Mouse (Mus musculus) kidney, embryonic 15.5 days (tissue): Measurements from ENCODE around the gene Gm45713. TPM values are rescaled to one million over a fixed set of nuclear protein-coding genes. Genes with fewer than 3 reads are reported as not detected.
"Not testable (repeated sequence)": the region's sequence is repeated elsewhere in the genome, so short reads cannot be mapped to it uniquely, and the experiment has no call there.

Experiments used
- ATAC-seq: fragments of 200-750 bp; cut with Nextera tagmentation; replicated peaks from 2 replicates; pipeline ENCODE4 v1.8.0; 2017; ENCODE audit warnings: moderate TSS enrichment; ENCODE audit not compliant: low FRiP score
- H3K27ac ChIP-seq: fragments of 300-500 bp; sonication (generic); 2 replicates; pipeline ENCODE4 v1.5.1; 2015; ENCODE audit warnings: mild to moderate bottlenecking, inconsistent platforms
- H3K27me3 ChIP-seq: fragments of 300-500 bp; sonication (generic); 2 replicates; pipeline ENCODE4 v1.6.1; 2015; ENCODE audit warnings: inconsistent platforms
- H3K36me3 ChIP-seq: fragments of 300-500 bp; sonication (generic); 2 replicates; pipeline ENCODE4 v1.6.1; 2015; ENCODE audit warnings: inconsistent platforms
- H3K4me1 ChIP-seq: fragments of 300-500 bp; sonication (generic); 2 replicates; pipeline ENCODE4 v1.6.1; 2015; ENCODE audit warnings: inconsistent platforms
- H3K4me2 ChIP-seq: fragments of 300-500 bp; sonication (generic); 2 replicates; pipeline ENCODE4 v1.6.1; 2015; ENCODE audit warnings: moderate library complexity, mild to moderate bottlenecking, inconsistent platforms
- H3K4me3 ChIP-seq: fragments of 300-500 bp; sonication (generic); replicated peaks from 2 replicates; pipeline ENCODE4 v1.5.1; 2015; ENCODE audit warnings: mild to moderate bottlenecking, inconsistent platforms
- H3K9ac ChIP-seq: fragments of 300-500 bp; sonication (generic); 2 replicates; pipeline ENCODE4 v1.6.1; 2015; ENCODE audit warnings: mild to moderate bottlenecking, inconsistent platforms
- H3K9me3 ChIP-seq: fragments of 300-500 bp; sonication (generic); replicated peaks from 2 replicates; pipeline ENCODE4 v1.6.1; 2016; ENCODE audit warnings: inconsistent platforms
- WGBS: fragments of 180-500 bp; shearing (Covaris S2); methylation state at CpG from one replicate; pipeline ENCODE4 v1.1.7; 2015; ENCODE audit warnings: mixed read lengths; 5-methylcytosine and 5-hydroxymethylcytosine counted together
- polyA plus RNA-seq: library from polyadenylated mRNA; unstranded; fragments of >200 nt; fragmentation: Nextera tagmentation; extraction: Ambion mirVana; gene quantifications from 2 replicates; pipeline ENCODE4 v1.2.1, GENCODE M21; 2015

The Gm45713 gene
- polyA plus RNA-seq, 1 experiment from 2014 or later: not detected

DNA sequence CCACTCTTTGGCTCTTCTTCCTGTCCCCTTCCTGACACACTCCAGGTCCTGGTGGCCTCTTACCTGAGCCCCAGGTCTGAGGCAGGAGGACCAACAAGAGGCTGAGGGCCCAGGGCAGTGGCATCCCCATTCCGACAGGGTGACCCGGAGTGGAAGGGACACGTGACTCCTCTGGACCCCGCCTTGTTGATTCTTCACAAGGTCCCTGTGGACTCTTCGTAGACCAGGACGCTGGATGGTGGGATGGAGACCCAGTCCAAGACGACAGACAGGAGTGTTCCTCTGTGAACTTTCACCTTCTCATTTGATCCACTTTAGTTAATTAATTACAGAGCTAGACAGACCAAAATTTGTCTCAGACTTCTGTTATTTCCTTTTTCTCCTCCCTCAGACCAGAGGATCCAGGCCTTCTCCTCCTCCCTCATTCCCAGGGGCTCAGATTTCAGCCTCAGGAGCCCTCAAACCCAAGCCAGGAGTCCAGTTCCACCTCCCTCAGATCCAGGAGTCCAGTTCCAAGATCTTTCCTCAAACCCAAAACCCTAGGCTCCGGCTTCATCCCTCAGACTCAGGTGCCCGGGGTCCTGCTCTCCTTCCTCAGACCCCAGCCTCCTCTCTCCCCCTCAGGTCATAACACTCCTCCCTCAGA is 33.0 kb downstream of the Gm45713 start:
- WGBS: 23% methylated on average over 9 of the region's 9 CpGs
- peaks cover 38% of the 10 kb centered on the region for H3K4me1 ChIP-seq
- peak; percentile 57 for ATAC-seq
- H3K27ac ChIP-seq: peak overlapping the region; percentile 95
- H3K4me2 ChIP-seq: peak overlapping the region; percentile 60
- H3K36me3 ChIP-seq: peaks cover 8% of the 10 kb centered on the region; the same call in 1 of the 2 replicates
- peak overlapping the region; percentile 43 for H3K4me3 ChIP-seq
- H3K27me3 ChIP-seq: no peaks in the 10 kb centered on the region
- no peaks in the 10 kb centered on the region for H3K9me3 ChIP-seq
- H3K9ac ChIP-seq: peak overlapping the region; percentile 45

DNA sequence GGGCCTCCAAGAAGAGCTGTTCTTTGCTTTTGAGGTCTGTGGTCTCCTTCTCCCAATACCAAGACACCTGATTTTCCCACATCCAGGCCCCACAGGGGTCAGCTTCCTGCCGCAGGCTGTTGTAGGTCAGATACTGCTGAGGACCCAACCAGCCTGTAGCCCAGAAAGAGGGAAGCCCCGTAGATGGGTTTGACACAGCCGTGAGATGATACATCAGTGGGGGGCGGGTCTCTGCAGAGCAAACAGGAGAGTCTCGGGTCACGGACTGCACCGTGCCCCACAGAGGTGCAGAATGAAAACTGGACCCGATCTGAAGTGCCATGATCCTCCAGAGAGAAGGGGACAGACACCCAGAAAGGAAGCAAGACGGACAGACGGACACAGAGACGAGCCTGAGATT is 33.6 kb downstream of the Gm45713 start:
- H3K4me3 ChIP-seq: peak overlapping the region; percentile 43
- no peak for ATAC-seq
- H3K4me1 ChIP-seq: peaks cover 41% of the 10 kb centered on the region
- H3K27ac ChIP-seq: peak overlapping the region; percentile 95
- no peaks in the 10 kb centered on the region for H3K9me3 ChIP-seq
- peak overlapping the region; percentile 60 for H3K4me2 ChIP-seq
- H3K27me3 ChIP-seq: no peaks in the 10 kb centered on the region
- H3K36me3 ChIP-seq: peaks cover 8% of the 10 kb centered on the region; the same call in 1 of the 2 replicates
- 65% methylated on average over 11 of the region's 11 CpGs for WGBS
- no peak overlapping the region for H3K9ac ChIP-seq

DNA sequence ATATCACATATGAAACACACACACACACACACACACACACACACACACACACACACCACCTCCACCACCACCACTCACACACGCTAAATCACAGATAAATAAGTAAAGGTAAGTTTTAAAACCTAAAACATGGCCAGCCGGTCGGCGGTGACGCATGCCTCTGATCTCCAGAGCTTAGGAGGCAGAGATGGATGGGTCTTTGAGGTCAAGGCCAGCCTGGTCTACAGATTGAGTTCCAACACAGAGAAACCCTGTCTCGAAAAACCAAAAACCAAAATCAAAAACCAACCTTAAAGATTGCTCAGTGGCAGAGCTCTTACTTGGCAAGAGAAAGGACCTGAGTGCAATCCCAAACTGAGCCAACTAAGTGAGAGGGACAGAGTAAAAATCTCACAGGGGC is 36.0 kb downstream of the Gm45713 start:
- no peak overlapping the region for H3K27ac ChIP-seq
- no peak overlapping the region for H3K4me2 ChIP-seq
- no peaks in the 10 kb centered on the region for H3K27me3 ChIP-seq
- peaks cover 41% of the 10 kb centered on the region for H3K4me1 ChIP-seq
- no peak overlapping the region for H3K4me3 ChIP-seq
- no peak overlapping the region for H3K9ac ChIP-seq
- H3K36me3 ChIP-seq: peaks cover 13% of the 10 kb centered on the region
- no peaks in the 10 kb centered on the region for H3K9me3 ChIP-seq
- WGBS: 67% methylated on average over 6 of the region's 6 CpGs
- no peak for ATAC-seq

DNA sequence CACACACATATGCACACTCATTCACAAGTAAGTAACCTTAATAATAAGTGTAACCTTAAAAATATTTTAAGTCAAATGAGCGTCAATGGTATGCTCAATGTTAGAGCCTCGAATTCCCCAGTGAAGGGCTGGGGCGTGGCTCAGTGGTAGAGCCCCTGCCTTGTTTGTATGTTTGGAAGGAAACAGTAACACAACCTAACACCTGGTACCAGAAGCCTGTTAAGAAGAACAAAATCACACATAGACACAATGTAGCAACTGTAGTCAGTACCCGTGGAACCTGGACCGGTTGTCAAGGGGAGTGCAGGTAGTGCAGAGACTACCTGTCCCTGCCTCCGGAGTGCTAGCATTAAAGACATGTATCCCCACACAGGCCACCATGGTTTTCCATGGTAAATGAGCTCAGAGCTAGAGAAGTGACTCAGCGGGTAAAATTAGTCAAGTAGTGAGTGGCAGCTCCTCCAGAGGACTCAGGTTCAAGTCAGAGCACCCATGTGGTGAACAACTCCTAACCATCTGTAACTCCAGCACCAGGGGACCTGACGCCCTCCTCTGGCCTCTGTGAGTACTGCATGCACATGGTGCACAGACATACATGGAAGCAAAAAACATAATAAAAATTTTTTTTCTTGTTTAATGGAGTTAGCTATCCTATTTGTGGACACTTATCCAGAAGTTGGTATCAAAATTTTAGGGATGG is 37.3 kb downstream of the Gm45713 start:
- Histone ChIP-seq H3K4me1 (peaks cover 46% of the 10 kb centered on the region), H3K36me3 (peaks cover 13% of the 10 kb centered on the region), H3K27me3 (no peaks in the 10 kb centered on the region), H3K4me3 (no peak overlapping the region), H3K9ac (no peak overlapping the region), H3K9me3 (no peaks in the 10 kb centered on the region), H3K27ac (no peak overlapping the region), H3K4me2 (no peak overlapping the region)
- WGBS: 93% methylated on average over 8 of the region's 8 CpGs
- no peak for ATAC-seq

DNA sequence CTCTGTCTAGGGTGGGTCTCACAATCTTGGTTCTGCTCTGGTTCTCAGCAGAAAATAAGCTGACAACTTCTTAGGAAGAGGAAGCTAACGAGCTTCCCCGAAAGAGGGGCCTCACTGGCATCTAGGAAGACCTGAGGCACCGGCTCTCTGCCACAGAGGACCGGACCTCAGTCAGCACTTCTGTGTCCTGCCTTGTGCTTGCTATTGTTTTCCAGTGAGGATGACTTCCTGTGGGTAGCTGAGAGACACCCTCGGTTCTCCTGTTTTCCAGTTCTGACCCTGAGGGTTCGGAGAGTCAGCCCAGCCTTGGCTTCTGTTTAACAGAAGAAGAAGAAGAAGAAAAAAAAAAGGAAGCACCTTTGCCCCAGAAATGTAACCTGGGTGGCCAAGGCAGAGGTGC is 38.6 kb downstream of the Gm45713 start:
- Histone ChIP-seq H3K4me1 (peaks cover 44% of the 10 kb centered on the region), H3K27ac (peak overlapping the region; percentile 67)
- no peak for ATAC-seq

DNA sequence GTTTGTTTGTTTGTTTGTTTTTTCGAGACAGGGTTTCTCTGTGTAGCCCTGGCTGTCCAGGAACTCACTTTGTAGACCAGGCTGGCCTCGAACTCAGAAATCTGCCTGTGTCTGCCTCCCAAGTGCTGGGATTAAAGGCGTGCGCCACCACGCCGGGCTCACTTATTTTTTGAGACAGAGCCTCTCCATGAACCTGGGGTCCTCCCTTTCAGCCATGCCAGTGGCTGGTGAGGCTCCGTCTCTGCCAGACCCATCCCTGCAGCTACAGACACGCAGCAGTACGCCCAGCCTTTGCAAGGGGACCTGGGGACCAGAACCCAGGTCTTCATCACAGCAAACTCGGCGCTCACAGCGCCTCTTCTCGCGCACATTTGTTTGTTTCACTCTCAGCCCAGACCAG is 40.1 kb downstream of the Gm45713 start:
- 94% methylated on average over 14 of the region's 14 CpGs for WGBS

More for the DNA sequence above, 38.6 kb downstream of the Gm45713 start:
- no peak overlapping the region for H3K4me3 ChIP-seq
- H3K36me3 ChIP-seq: peaks cover 13% of the 10 kb centered on the region
- no peak overlapping the region for H3K4me2 ChIP-seq
- no peaks in the 10 kb centered on the region for H3K27me3 ChIP-seq
- H3K9ac ChIP-seq: no peak overlapping the region
- no peaks in the 10 kb centered on the region for H3K9me3 ChIP-seq
- 55% methylated on average over 6 of the region's 6 CpGs for WGBS

DNA sequence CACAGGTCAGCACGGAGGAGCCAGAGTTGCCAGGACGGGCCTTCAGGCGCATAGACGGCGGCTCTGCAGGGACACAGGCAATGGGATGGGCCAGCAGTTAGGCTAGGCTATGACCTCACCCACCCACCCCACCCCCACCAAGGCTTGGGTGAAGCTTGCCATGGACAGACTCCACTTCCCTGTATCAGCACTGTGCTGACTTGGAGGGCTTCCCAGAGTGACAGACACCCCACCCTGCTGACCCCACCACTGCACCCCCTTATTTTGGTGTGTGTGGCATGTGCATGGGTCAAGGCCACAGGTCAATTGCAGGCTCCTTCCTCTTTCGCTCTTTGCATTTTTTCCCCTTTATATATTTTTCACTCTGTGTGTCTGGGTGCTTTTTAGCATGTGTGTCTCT is 40.7 kb downstream of the Gm45713 start:
- H3K36me3 ChIP-seq: peaks cover 13% of the 10 kb centered on the region
- H3K4me1 ChIP-seq: peaks cover 47% of the 10 kb centered on the region
- H3K27me3 ChIP-seq: no peaks in the 10 kb centered on the region
- H3K9me3 ChIP-seq: no peaks in the 10 kb centered on the region
- H3K9ac ChIP-seq: no peak overlapping the region
- no peak for ATAC-seq
- WGBS: 70% methylated on average over 6 of the region's 6 CpGs
- H3K4me3 ChIP-seq: no peak overlapping the region
- no peak overlapping the region for H3K4me2 ChIP-seq
- H3K27ac ChIP-seq: peak overlapping the region; percentile 91

More for the DNA sequence above, 40.1 kb downstream of the Gm45713 start:
- not testable (repeated sequence) for H3K4me3 ChIP-seq, H3K4me2 ChIP-seq, H3K9ac ChIP-seq, H3K9me3 ChIP-seq, H3K27ac ChIP-seq, H3K27me3 ChIP-seq, ATAC-seq
- peaks cover 13% of the 10 kb centered on the region for H3K36me3 ChIP-seq
- H3K4me1 ChIP-seq: peaks cover 41% of the 10 kb centered on the region

DNA sequence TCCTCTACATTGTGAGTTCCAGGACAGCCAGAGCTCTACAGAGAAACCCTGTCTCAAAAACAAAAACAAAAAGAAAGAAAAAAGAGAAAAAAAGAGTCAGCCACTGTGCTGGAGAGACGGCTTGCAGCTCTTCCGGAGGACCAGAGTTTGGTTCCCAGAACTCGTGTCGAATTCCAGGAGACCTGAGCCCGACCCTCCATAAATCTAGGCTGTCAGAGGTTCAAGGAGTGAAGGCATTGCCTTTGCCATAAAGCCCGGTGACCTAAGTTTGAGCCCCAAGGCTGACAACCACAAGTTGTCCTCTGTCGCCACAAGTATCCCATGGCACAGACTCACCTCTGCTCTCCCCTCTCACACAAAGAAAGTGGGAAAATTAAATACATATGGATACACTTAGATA is 41.9 kb downstream of the Gm45713 start:
- peak overlapping the region; percentile 91 for H3K27ac ChIP-seq

DNA sequence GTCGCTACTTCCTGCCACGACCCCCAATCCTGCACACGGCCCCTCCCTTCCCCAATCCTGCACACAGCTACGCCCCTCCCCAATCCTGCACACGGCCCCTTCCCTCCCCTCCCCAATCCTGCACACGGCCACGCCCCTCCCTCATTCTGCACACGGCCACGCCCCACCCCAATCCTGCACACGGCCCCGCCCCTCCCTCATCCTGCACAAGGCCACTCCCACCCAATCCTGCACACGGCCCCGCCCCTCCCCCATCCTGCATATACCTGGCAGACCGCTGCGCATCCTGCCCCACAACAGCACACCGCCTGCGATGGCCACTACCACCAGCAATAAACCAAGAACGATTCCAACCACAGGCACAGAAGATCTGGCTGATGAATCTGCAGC is 42.5 kb downstream of the Gm45713 start:
- 22% methylated on average over 18 of the region's 18 CpGs for WGBS
- no peaks in the 10 kb centered on the region for H3K27me3 ChIP-seq
- peak overlapping the region; percentile 28; the same call in 1 of the 2 replicates for H3K4me2 ChIP-seq
- no peaks in the 10 kb centered on the region for H3K9me3 ChIP-seq
- peak overlapping the region; percentile 91 for H3K27ac ChIP-seq
- peaks cover 53% of the 10 kb centered on the region for H3K4me1 ChIP-seq
- no peak for ATAC-seq
- H3K4me3 ChIP-seq: 0 out of 2 replicates have a peak overlapping the region, but pooled peaks have one; percentile 2
- H3K9ac ChIP-seq: 0 out of 2 replicates have a peak overlapping the region, but pooled peaks have one; percentile 17
- peaks cover 17% of the 10 kb centered on the region for H3K36me3 ChIP-seq

More for the DNA sequence above, 41.9 kb downstream of the Gm45713 start:
- ATAC-seq: 0 out of 2 replicates have a peak, but pooled peaks have one; percentile 3
- Histone ChIP-seq H3K9me3 (no peaks in the 10 kb centered on the region), H3K9ac (no peak overlapping the region), H3K4me1 (peaks cover 53% of the 10 kb centered on the region), H3K36me3 (peaks cover 18% of the 10 kb centered on the region), H3K4me3 (0 out of 2 replicates have a peak overlapping the region, but pooled peaks have one; percentile 2), H3K4me2 (peak overlapping the region; percentile 28; the same call in 1 of the 2 replicates), H3K27me3 (no peaks in the 10 kb centered on the region)
- WGBS: 7% methylated on average over 7 of the region's 7 CpGs

DNA sequence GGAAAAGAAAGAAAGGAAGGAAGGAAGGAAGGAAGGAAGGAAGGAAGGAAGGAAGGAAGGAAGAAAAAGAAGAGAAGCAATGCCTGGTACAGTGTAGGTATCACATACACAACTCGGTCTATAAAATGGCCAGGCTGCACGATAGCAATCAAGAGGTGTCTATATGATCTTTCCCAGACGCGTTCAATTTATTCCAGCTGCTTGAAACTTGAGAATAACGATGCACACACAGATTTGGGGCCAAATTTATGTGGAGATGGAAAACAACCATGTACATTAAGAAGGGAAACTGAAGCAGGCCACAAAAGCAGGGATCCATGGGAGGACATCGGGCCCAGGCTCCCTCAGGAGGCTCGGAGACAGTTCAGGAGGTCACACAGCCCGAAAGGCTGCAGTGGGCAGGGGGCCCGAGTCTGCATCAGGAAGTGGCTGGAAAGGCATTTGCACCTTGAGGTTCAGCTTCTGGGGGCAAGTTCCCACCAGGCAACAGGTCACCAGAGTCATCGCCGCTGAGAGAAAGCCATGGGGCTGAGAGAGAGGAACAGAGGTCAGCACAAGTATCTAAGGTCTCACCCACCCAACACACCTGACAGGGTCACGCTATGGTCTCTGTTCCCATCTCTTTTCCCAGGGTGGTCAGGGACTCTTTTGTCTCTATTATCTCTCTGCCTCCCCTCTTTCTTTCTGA is 43.1 kb downstream of the Gm45713 start:
- H3K36me3 ChIP-seq: peaks cover 21% of the 10 kb centered on the region
- no peaks in the 10 kb centered on the region for H3K9me3 ChIP-seq
- H3K27me3 ChIP-seq: no peaks in the 10 kb centered on the region
- peak overlapping the region; percentile 91 for H3K27ac ChIP-seq
- no peak overlapping the region for H3K9ac ChIP-seq
- 38% methylated on average over 12 of the region's 12 CpGs for WGBS
- ATAC-seq: no peak
- H3K4me3 ChIP-seq: no peak overlapping the region
- peaks cover 53% of the 10 kb centered on the region for H3K4me1 ChIP-seq
- H3K4me2 ChIP-seq: peak overlapping the region; percentile 28

DNA sequence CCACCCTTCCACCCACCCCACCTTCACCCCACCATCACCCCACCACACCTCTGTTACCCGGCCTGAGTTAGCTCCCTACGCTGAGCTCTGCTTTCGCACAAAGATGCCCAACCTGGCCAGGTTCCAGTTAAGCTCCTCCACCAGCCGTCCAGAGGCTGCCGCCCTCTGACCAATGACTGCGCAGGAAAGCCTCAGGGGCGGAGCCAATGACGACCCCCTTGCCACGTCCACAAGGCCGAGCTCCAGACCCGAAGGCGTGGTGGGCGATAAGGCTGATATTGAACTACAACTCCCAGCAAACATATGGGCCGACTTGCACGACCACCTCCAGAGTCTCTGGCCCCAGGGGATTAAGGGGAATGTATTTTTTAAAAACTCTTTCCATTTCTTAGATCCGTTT is 44.0 kb downstream of the Gm45713 start, which contains the start of gene Rcn3:
TSS of gene Rcn3 (minus strand) at position 174 of the 400 bp plus-strand sequence.
- Histone ChIP-seq H3K27me3 (no peaks in the 10 kb centered on the region), H3K27ac (peak within 1 kb of the TSS; percentile 91), H3K36me3 (peaks cover 30% of the 10 kb centered on the region), H3K9ac (peak within 1 kb of the TSS; percentile 77), H3K4me3 (peak within 1 kb of the TSS; percentile 59), H3K4me2 (peak within 1 kb of the TSS; percentile 79), H3K4me1 (peaks cover 47% of the 10 kb centered on the region), H3K9me3 (no peaks in the 10 kb centered on the region)
- peak; percentile 92 for ATAC-seq
- WGBS: under 1% methylated on average over 16 of the region's 16 CpGs
